Mouse (Mus musculus): Measurements from ENCODE around the gene Poldip2.
"Not testable (repeated sequence)": the region's sequence is repeated elsewhere in the genome, so short reads cannot be mapped to it uniquely, and the experiment has no call there.

Gene Poldip2

GRCm38 (mm10) chr11:78502909-78503650 is 8.9 kb upstream of the Poldip2 start, which contains the start of gene Sebox:
TSS of gene Sebox (plus strand) at chr11:78503447.
- DNase-seq = no peak

DNA sequence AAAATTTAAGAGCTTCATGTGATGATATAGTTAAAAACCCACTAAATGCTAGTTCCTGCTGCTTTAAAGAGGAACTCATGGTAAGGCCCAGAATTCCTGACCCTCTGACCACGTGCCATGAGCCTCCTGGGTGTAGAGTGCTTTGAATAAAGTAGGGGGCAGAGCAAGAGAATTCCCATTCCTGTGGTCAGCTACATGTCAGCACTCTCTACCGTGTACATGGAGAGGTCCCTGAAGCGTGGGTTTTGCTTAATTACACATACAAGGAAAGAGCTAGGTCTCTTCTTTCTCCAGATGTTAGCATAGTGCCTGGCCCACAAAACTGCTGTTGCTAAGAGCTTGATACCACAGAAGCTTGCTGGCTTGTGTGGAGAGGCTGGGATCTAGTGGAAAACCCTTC is 6.6 kb upstream of the Poldip2 start:
- no peak for DNase-seq

DNA sequence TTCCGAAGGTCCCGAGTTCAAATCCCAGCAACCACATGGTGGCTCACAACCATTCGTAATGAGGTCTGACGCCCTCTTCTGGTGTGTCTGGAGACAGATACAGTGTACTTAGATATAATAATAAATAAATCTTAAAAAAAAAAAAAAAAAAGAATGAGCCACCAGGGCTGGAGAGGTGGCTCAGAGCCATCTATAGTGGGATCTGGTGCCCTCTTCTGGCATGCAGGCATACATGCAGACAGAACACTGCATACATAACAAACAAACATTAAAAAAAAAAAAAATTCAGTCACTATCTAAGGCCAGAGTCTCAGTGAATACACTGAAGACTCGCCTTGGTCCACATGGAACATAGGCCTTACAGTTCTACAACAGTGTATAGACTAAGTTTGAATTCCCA is 2.8 kb upstream of the Poldip2 start:
- DNase-seq = no peak

GRCm38 (mm10) chr11:78513106-78513790 is 1.3 kb downstream of the Poldip2 start:
- DNase-seq = no peak

DNA sequence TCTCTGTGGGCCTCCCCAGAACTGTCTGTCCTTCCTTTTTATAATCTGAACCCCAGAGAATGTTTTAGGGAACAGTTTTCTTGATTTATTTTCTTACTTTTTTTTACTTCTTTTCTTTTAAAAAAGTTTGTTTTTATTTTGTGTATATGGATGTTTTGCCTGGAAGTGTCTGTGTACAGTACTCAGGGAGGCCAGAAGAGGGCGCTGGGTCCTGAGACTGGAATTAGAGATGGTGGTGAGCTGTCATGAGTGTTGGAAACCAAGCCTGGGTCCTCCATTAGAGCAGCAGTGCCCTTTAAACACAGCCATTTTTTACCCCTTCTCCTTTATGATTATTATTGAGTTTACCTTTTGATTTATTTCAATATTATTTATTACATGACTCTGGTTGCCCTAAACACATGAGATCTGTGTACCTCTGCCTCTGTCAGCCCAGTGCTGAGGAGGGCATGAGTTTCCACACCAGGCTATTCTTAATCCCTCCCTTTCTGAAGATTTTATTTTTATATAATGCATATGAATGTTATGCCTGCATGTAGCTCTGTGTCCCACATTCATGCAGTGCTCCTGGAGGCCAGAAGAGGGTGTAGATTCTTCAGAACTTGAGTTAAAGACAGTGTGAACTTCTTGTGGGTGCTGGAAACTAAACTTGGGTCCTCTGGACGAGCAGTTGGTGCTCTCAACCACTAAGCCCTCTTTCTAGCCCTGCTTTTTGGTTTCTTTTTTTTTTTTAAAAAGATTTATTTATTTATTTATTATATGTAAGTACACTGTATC is 3.7 kb downstream of the Poldip2 start:
- no peak for DNase-seq

GRCm38 (mm10) chr11:78518931-78519330 is 6.9 kb downstream of the Poldip2 start:
- no peak for DNase-seq

- DNase-seq = no peak
These were observed 9.9 kb downstream of the Poldip2 start for GRCm38 (mm10) chr11:78521880-78522279.

DNA sequence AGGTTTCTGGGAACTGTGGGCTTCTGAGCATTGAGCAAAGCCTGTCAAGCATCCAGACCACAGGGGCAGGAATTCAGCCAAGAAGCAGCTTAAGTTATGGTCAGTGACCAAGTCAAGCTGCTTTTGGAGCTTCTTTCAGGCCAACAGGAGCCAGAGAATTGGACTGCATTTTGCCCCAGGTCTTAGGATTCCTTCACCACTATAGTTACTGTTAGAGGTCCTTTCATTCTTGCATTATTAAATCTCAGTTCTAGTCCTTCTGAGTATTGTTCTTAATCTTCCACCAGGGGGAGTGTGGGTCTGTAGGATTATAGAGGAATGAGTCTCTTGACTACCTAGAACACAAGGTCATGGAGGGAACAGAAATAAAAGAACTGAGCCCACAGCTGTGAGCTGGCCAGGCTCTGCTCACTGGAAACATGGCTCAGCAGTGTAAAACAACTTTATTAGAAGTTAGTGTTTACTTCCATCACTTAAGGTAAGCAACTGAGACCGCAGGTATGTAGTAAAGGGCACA is 10.5 kb downstream of the Poldip2 start:
- DNase-seq = peak; percentile 63

DNA sequence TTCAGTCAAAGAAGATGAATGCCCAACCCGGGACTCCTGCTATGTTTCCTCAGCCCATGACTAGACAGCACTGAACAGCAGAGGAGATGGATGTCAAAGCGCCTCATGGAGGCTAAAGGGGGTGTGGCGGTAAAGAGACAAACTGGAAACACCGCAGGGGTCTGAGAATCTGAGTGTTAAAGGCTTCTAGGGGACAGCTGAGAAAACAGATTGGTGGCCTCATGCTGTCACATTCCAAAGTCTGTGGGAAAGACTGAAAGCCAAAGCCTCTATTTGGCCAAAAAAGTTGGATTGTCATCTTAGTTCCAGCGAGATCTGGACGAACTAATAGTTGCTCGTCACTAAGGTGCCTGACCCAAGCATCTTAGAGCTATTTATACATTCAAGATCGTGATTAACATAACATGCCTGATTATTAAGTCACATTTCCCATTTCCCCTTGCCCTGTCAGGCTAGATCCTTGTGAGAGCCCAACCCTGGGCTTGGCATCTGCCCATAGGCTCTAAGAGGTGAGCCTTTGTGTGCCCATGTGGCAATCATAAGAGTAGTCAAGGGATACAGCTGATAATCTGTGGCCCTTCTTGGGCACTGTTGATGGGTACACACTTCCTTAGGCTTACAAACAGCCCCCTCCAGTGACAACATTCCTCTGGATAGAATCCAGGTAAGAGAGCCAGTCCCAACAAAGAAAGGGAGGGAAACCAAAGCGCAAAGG is 11.4 kb downstream of the Poldip2 start:
- peak; percentile 81 for DNase-seq

GRCm38 (mm10) chr11:78524838-78525237 is 12.8 kb downstream of the Poldip2 start:
- DNase-seq = peak; percentile 69

GRCm38 (mm10) chr11:78528714-78529113 is 16.7 kb downstream of the Poldip2 start:
- DNase-seq = no peak

GRCm38 (mm10) chr11:78530001-78530400 is 18.0 kb downstream of the Poldip2 start:
- DNase-seq = no peak

GRCm38 (mm10) chr11:78531046-78531445 is 19.1 kb downstream of the Poldip2 start:
- peak; percentile 51 for DNase-seq

DNA sequence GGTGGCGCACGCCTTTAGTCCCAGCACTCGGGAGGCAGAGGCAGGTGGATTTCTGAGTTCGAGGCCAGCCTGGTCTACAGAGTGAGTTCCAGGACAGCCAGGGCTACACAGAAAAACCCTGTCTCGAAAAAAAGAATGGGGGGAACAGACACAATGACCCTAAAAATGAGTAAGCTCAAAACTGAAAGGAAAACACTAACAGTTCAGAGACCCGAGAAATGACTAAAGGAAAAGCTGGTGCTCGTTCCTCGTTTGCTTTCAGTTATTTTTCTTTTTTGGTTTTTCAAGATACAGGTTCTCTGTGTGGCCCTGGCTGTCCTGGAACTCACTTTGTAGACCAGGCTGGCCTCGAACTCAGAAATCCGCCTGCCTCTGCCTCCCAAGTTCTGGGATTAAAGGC is 19.5 kb downstream of the Poldip2 start:
- DNase-seq = not testable (repeated sequence)

GRCm38 (mm10) chr11:78534516-78534915 is 22.5 kb downstream of the Poldip2 start:
- DNase-seq = no peak

- DNase-seq = peak; percentile 87
These were observed 23.5 kb downstream of the Poldip2 start for GRCm38 (mm10) chr11:78535376-78536079.

DNA sequence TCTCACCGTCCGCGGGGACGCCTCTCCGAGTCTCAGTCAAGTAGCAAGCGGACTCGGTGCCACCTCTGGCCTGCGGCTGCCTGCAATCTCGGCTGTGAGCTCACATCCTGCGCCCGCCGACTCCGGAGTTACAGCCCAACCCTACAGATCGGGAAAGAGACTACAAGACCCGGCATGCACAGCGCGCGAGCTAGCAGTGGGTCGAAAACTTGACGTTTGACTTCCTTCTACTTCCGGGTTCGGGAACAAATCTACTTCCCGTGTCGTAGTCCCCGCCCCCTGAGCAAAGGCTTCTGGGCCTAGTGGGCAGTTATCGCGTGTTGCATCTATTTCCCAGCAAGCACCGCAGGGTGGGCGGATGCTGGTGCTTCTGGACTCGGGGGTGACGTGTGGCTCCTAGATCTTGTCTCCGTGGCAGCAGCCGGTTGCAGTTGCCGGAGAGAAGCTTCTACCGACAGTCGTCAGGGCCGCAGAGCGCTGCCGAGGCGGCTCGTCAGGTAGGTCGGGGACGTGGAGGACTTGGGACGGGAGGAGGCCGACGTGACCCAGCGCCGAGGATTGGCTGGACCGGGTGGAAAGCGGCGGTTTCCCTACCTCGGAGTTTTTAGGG is 24.2 kb downstream of the Poldip2 start, which contains the start of the genes Tnfaip1 and Ift20:
Tnfaip1 (minus strand) TSS at position 253 of the 610 bp plus-strand sequence.
Ift20 (plus strand) TSS at position 282 of the 610 bp plus-strand sequence.
- peak; percentile 100 for DNase-seq

- DNase-seq = no peak
These were observed 24.7 kb downstream of the Poldip2 start for GRCm38 (mm10) chr11:78536690-78537084.

DNA sequence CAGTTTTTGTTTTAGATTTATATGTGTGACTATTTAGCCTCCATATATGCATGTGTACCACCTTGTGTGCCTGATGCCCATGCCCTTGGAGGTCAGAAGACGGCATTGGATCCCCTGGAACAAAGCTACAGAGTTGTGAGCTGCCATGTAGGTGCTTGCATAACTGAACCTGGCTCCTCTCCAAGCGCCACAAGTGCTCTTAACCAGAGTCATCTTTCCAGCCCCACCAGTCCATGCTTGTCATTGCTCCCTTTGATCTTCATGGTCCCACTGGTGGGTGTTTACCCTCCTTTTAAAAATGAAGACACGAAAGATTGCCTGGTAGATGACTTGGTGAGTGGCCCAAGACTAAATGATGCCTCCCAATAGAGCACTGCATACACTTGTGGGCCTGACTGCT is 28.4 kb downstream of the Poldip2 start:
- DNase-seq = peak; percentile 66

DNA sequence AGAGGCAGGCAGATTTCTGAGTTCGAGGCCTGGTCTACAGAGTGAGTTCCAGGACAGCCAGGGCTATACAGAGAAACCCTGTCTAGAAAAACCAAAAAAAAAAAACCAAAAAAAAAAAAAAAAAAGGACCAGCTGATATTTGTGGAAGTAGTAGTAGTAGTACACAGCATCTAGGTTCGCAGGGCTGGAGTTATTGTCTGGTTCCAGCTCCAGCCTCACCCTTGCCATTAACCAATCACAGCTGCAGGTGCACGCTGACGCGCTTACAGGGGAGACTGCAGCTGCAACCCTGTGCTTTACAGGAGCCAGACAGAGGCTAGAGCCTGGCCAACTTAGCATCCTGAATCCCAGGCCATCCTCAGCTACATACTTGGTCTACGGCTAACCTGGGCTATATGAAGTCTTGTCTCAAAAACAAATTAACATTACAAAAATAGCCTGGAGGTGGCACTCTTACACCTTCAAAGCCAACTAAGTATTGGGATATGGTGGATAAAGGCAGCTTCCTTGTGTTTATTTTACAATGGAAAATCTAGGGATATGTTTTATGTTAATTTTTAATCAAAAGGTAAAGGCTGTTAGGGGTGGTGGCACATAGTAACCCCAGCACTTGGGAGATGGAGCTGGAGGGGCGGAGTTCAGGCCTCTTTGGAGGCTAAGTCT is 32.6 kb downstream of the Poldip2 start:
- DNase-seq = no peak

GRCm38 (mm10) chr11:78545181-78545580 is 33.2 kb downstream of the Poldip2 start:
- no peak for DNase-seq
